Mouse (Mus musculus): ENCODE results near the gene Vps26a. TPM values are rescaled to one million over a fixed set of nuclear protein-coding genes. Genes with fewer than 3 reads are reported as not detected.

The Vps26a gene
- polyA plus RNA-seq, 1 experiment from 2014 or later: 107 TPM

DNA sequence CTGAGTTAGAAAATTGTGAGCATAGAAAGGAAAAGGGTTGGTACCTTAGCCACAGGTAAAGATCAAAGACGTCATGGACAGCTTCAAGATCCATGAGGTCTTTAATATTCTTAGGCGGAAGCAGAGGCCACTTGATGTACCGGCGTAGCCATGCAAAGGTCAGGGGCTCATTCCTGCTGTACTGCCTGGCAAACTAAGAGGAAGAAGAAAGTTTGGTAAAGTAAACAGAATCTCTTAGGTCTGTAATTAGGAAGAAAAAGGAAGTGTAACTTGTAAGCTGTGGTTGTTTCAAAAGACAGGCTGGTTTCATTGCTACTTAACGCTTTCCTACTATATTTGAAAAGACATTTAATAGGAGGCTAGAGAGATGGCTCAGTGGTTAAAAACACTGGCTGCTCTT is 56.2 kb downstream of the Vps26a start:
- Histone ChIP-seq H3K27ac (ENCODE audit: low read depth, low read length) (no peak overlapping the region), H3K9me3 (ENCODE audit: control insufficient read depth, low read length) (no peaks in the 10 kb centered on the region), H3K36me3 (ENCODE audit: control insufficient read depth, insufficient read depth, low read length) (peaks cover 27% of the 10 kb centered on the region), H3K9ac (ENCODE audit: low read length) (no peak overlapping the region), H3K4me1 (ENCODE audit: control insufficient read depth, insufficient read depth, low read length) (no peaks in the 10 kb centered on the region), H3K4me3 (ENCODE audit: low read depth, low read length) (no peak overlapping the region), H3K27me3 (ENCODE audit: control insufficient read depth, insufficient read depth, low read length) (no peaks in the 10 kb centered on the region), H3K4me2 (no peak overlapping the region)
- DNase-seq (ENCODE audit: low spot score, missing footprints) (no peak), ATAC-seq (ENCODE audit: low FRiP score) (no peak)
- 93% methylated on average over 5 of the region's 5 CpGs for WGBS

GRCm38 (mm10) chr10:62425081-62425871 is 61.3 kb downstream of the Vps26a start:
- no peak overlapping the region for H3K9ac ChIP-seq (ENCODE audit: low read length)
- no peak overlapping the region for H3K4me3 ChIP-seq (ENCODE audit: low read depth, low read length)
- H3K9me3 ChIP-seq (ENCODE audit: control insufficient read depth, low read length): no peaks in the 10 kb centered on the region
- no peaks in the 10 kb centered on the region for H3K27me3 ChIP-seq (ENCODE audit: control insufficient read depth, insufficient read depth, low read length)
- DNase-seq (ENCODE audit: low spot score, missing footprints) (no peak), ATAC-seq (ENCODE audit: low FRiP score) (no peak)
- H3K4me1 ChIP-seq (ENCODE audit: control insufficient read depth, insufficient read depth, low read length): no peaks in the 10 kb centered on the region
- WGBS: 47% methylated on average over 9 of the region's 9 CpGs
- no peak overlapping the region for H3K4me2 ChIP-seq
- no peak overlapping the region for H3K27ac ChIP-seq (ENCODE audit: low read depth, low read length)
- H3K36me3 ChIP-seq (ENCODE audit: control insufficient read depth, insufficient read depth, low read length): peaks cover 4% of the 10 kb centered on the region

- H3K4me3 ChIP-seq (ENCODE audit: low read depth, low read length): no peak within 1 kb of the TSS
- 44% methylated on average over 15 of the region's 15 CpGs for WGBS
- H3K4me1 ChIP-seq (ENCODE audit: control insufficient read depth, insufficient read depth, low read length): no peaks in the 10 kb centered on the region
- no peaks in the 10 kb centered on the region for H3K36me3 ChIP-seq (ENCODE audit: control insufficient read depth, insufficient read depth, low read length)
- no peaks in the 10 kb centered on the region for H3K9me3 ChIP-seq (ENCODE audit: control insufficient read depth, low read length)
- no peak within 1 kb of the TSS for H3K27ac ChIP-seq (ENCODE audit: low read depth, low read length)
- H3K4me2 ChIP-seq: no peak within 1 kb of the TSS
- no peak within 1 kb of the TSS for H3K9ac ChIP-seq (ENCODE audit: low read length)
- H3K27me3 ChIP-seq (ENCODE audit: control insufficient read depth, insufficient read depth, low read length): no peaks in the 10 kb centered on the region
- no peak for ATAC-seq (ENCODE audit: low FRiP score)
- DNase-seq (ENCODE audit: low spot score, missing footprints): no peak
Observed at GRCm38 (mm10) chr10:62422255-62422654, 64.3 kb downstream of the Vps26a start, which contains the start of gene Hkdc1. Gene Hkdc1 (minus strand): TSS chr10:62422491.

- DNase-seq (ENCODE audit: low spot score, missing footprints): no peak
- H3K27me3 ChIP-seq (ENCODE audit: control insufficient read depth, insufficient read depth, low read length): no peaks in the 10 kb centered on the region
- no peaks in the 10 kb centered on the region for H3K4me1 ChIP-seq (ENCODE audit: control insufficient read depth, insufficient read depth, low read length)
- no peak overlapping the region for H3K9ac ChIP-seq (ENCODE audit: low read length)
- no peak overlapping the region for H3K4me2 ChIP-seq
- 87% methylated on average over 3 of the region's 3 CpGs for WGBS
- no peaks in the 10 kb centered on the region for H3K36me3 ChIP-seq (ENCODE audit: control insufficient read depth, insufficient read depth, low read length)
- H3K27ac ChIP-seq (ENCODE audit: low read depth, low read length): no peak overlapping the region
- no peak for ATAC-seq (ENCODE audit: low FRiP score)
- no peak overlapping the region for H3K4me3 ChIP-seq (ENCODE audit: low read depth, low read length)
- no peaks in the 10 kb centered on the region for H3K9me3 ChIP-seq (ENCODE audit: control insufficient read depth, low read length)
Observed at GRCm38 (mm10) chr10:62421127-62421526, 65.5 kb downstream of the Vps26a start.

DNA sequence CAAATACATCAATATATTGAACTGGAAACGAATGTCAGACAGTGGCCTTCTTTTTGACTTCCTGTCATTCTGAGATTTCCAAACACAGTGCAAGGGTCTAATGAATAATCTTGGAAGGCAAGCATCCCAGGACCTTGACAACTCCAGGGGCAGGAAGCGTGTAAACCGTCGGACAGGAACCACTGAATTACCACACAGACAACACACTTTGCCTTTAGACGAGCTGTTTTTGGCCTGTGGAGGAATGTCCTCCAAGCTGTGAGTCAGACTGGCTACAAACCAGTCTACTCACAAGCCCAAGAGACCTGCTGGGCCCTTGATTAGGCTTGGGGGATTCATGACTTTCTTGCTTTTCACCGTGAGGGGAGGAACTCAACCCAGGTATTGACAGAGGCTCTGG is 66.2 kb downstream of the Vps26a start:
- Histone ChIP-seq H3K9ac (ENCODE audit: low read length) (no peak overlapping the region), H3K4me2 (no peak overlapping the region), H3K27me3 (ENCODE audit: control insufficient read depth, insufficient read depth, low read length) (no peaks in the 10 kb centered on the region), H3K4me1 (ENCODE audit: control insufficient read depth, insufficient read depth, low read length) (no peaks in the 10 kb centered on the region), H3K36me3 (ENCODE audit: control insufficient read depth, insufficient read depth, low read length) (no peaks in the 10 kb centered on the region), H3K9me3 (ENCODE audit: control insufficient read depth, low read length) (no peaks in the 10 kb centered on the region), H3K27ac (ENCODE audit: low read depth, low read length) (no peak overlapping the region), H3K4me3 (ENCODE audit: low read depth, low read length) (no peak overlapping the region)
- 79% methylated on average over 6 of the region's 6 CpGs for WGBS
- ATAC-seq (ENCODE audit: low FRiP score): no peak
- DNase-seq (ENCODE audit: low spot score, missing footprints): no peak

- Histone ChIP-seq H3K9ac (ENCODE audit: low read length) (no peak overlapping the region), H3K27ac (ENCODE audit: low read depth, low read length) (no peak overlapping the region), H3K4me2 (no peak overlapping the region), H3K36me3 (ENCODE audit: control insufficient read depth, insufficient read depth, low read length) (no peaks in the 10 kb centered on the region), H3K4me3 (ENCODE audit: low read depth, low read length) (no peak overlapping the region), H3K4me1 (ENCODE audit: control insufficient read depth, insufficient read depth, low read length) (no peaks in the 10 kb centered on the region), H3K27me3 (ENCODE audit: control insufficient read depth, insufficient read depth, low read length) (no peaks in the 10 kb centered on the region), H3K9me3 (ENCODE audit: control insufficient read depth, low read length) (no peaks in the 10 kb centered on the region)
- DNase-seq (ENCODE audit: low spot score, missing footprints) (no peak), ATAC-seq (ENCODE audit: low FRiP score) (no peak)
- 88% methylated on average over 5 of the region's 5 CpGs for WGBS
Observed at GRCm38 (mm10) chr10:62419422-62419821, 67.2 kb downstream of the Vps26a start.

DNA sequence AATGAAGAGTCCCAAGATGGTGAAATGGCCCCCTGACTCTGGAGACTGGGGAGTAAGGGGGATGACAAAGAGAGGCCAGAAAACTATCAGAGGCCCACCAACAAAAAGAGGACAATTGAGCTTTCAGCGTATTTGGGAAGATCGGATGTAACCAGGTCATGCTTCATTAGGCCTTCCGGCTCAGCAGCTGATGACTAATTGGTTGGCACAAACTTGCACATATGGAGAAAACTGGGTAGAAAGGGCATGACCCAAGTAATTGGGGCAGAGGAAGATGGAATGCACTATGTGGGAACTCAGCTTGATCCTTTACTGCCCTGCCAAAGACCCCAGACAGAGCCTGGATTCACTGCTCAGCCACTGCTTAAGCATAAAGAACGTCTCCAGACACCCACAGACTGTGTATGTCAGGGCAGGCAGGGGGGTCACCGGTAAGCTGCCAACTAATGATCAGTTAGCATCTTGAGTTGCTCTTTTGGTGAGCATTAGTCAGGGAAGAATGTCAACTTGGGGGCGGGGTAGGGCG is 67.7 kb downstream of the Vps26a start:
- WGBS: 64% methylated on average over 7 of the region's 7 CpGs
- no peak overlapping the region for H3K9ac ChIP-seq (ENCODE audit: low read length)
- no peak overlapping the region for H3K4me3 ChIP-seq (ENCODE audit: low read depth, low read length)
- no peaks in the 10 kb centered on the region for H3K9me3 ChIP-seq (ENCODE audit: control insufficient read depth, low read length)
- no peak for ATAC-seq (ENCODE audit: low FRiP score)
- no peaks in the 10 kb centered on the region for H3K36me3 ChIP-seq (ENCODE audit: control insufficient read depth, insufficient read depth, low read length)
- DNase-seq (ENCODE audit: low spot score, missing footprints): no peak
- H3K4me1 ChIP-seq (ENCODE audit: control insufficient read depth, insufficient read depth, low read length): no peaks in the 10 kb centered on the region
- H3K27ac ChIP-seq (ENCODE audit: low read depth, low read length): no peak overlapping the region
- H3K4me2 ChIP-seq: no peak overlapping the region
- no peaks in the 10 kb centered on the region for H3K27me3 ChIP-seq (ENCODE audit: control insufficient read depth, insufficient read depth, low read length)

DNA sequence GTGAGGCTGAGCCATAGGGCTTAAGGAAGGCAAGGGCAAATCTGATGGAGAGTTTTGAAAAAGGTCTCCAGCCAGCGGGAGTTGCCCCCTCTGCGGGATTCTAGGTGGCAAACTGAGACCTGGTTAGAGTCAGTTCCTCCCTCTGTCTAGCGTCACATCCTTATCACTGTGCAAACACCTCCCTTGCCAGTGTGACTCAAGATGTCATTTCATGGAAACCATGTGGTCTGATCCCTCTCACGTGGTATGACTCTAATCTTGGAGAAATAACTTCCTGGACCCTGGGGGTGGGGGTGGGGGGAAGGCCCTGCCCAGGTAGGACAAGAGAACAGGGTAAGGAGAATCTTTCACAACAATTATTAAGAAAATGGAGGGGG is 73.0 kb downstream of the Vps26a start:
- no peak overlapping the region for H3K4me3 ChIP-seq (ENCODE audit: low read depth, low read length)
- H3K36me3 ChIP-seq (ENCODE audit: control insufficient read depth, insufficient read depth, low read length): no peaks in the 10 kb centered on the region
- DNase-seq (ENCODE audit: low spot score, missing footprints): no peak
- no peaks in the 10 kb centered on the region for H3K27me3 ChIP-seq (ENCODE audit: control insufficient read depth, insufficient read depth, low read length)
- H3K9ac ChIP-seq (ENCODE audit: low read length): no peak overlapping the region
- 50% methylated on average over 4 of the region's 4 CpGs for WGBS
- no peaks in the 10 kb centered on the region; the same call in 1 of the 2 replicates for H3K4me1 ChIP-seq (ENCODE audit: control insufficient read depth, insufficient read depth, low read length)
- ATAC-seq (ENCODE audit: low FRiP score): no peak
- no peak overlapping the region for H3K27ac ChIP-seq (ENCODE audit: low read depth, low read length)
- no peak overlapping the region for H3K4me2 ChIP-seq
- no peaks in the 10 kb centered on the region for H3K9me3 ChIP-seq (ENCODE audit: control insufficient read depth, low read length)

DNA sequence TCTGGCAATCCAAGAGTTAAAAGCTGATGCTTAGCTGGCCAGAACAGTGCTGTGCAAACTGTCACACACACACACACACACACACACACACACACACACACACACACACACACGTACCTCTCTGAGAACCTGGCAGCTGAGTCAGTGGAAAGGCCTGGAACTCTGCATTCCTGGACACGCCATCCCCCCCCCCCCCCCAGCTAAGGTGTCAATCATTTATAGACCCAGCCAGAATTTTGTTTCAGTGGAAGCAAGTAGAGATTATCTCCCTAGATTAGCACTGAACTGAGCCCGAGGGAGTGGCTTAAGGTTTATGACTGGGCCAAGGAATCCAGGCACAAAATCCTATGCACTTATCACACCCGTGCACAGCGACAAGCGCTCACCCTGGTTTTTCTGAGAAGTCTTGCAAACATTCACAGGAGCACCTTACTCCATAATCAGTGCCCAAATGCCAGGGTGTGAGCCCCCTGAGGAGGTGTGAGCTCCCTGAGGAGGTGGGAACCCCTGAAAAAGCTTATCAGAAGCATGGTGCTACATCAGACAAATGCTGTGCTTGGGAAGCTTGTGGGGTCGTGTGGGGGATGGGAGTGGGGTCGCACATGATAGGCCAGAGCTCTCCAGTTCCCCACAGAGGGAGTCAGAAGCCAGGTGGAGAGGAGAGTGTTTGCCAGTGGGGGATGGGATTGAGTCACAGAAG is 73.5 kb downstream of the Vps26a start:
- no peak overlapping the region for H3K27ac ChIP-seq (ENCODE audit: low read depth, low read length)
- H3K27me3 ChIP-seq (ENCODE audit: control insufficient read depth, insufficient read depth, low read length): no peaks in the 10 kb centered on the region
- 34% methylated on average over 8 of the region's 8 CpGs for WGBS

More for the DNA sequence above, 73.5 kb downstream of the Vps26a start:
- ATAC-seq (ENCODE audit: low FRiP score): no peak
- Histone ChIP-seq H3K4me1 (ENCODE audit: control insufficient read depth, insufficient read depth, low read length) (no peaks in the 10 kb centered on the region; the same call in 1 of the 2 replicates), H3K9me3 (ENCODE audit: control insufficient read depth, low read length) (no peaks in the 10 kb centered on the region), H3K36me3 (ENCODE audit: control insufficient read depth, insufficient read depth, low read length) (no peaks in the 10 kb centered on the region), H3K4me2 (no peak overlapping the region), H3K9ac (ENCODE audit: low read length) (no peak overlapping the region), H3K4me3 (ENCODE audit: low read depth, low read length) (no peak overlapping the region)
- no peak for DNase-seq (ENCODE audit: low spot score, missing footprints)

Measured in midbrain, embryonic 11.5 days (tissue).